Mouse (Mus musculus): ENCODE data around the gene Zfhx3. TPM values are rescaled to one million over a fixed set of nuclear protein-coding genes. Genes with fewer than 3 reads are reported as not detected.

Gene Zfhx3
- polyA plus RNA-seq, 1 experiment from 2014 or later: 15.7 TPM

DNA sequence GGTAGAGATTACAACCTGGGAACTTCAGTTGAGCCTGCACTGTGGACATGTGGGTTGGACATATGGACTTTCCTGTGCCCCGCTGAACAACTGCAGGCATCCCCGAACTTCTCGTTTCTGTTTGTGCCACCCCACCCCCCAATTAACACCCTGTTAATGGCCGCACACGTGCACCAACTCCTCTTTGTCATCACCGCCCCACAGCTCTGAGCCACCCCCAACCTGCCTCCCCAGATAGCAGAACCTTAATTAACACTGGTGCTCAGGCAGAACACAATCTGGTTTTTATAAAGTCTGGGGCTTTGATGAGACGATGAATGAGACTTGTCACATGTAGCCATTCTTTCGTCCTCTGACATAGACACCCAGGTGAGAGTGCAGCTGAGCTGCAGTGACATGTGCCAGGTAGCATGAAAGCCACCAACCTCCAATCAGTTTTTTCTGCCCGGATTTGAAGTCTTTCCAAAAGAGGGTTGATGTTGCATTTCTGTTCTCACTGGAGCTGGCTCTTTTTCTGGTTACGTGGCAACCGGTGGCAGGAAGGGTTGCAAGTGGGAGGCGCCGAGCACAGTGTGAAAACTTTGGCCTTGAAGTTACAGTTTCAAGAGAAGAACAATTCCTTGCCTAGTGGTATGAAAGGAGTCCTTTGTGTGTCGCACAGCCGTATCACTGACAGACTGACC, 476.9 kb downstream of the Zfhx3 start:
- no peak for DNase-seq (ENCODE audit: low spot score)
- no peak overlapping the region for H3K27ac ChIP-seq (ENCODE audit: low read depth)
- H3K9ac ChIP-seq (ENCODE audit: low read length): no peak overlapping the region
- H3K27me3 ChIP-seq (replicated peaks; ENCODE audit: control insufficient read depth, insufficient read depth, low read length): no peaks in the 10 kb centered on the region
- no peak for ATAC-seq (replicated peaks; ENCODE audit: low FRiP score, low TSS enrichment, low read depth)
- WGBS: 73% methylated on average over 15 of the region's 15 CpGs
- no peak overlapping the region for H3K4me2 ChIP-seq (ENCODE audit: low read length)
- H3K4me3 ChIP-seq (ENCODE audit: low read depth, low read length): no peak overlapping the region
- H3K9me3 ChIP-seq (ENCODE audit: control insufficient read depth, low read length): no peaks in the 10 kb centered on the region
- H3K4me1 ChIP-seq (replicated peaks; ENCODE audit: control insufficient read depth, insufficient read depth, low read length): no peaks in the 10 kb centered on the region
- no peaks in the 10 kb centered on the region for H3K36me3 ChIP-seq (ENCODE audit: control insufficient read depth, insufficient read depth, low read length)

DNA sequence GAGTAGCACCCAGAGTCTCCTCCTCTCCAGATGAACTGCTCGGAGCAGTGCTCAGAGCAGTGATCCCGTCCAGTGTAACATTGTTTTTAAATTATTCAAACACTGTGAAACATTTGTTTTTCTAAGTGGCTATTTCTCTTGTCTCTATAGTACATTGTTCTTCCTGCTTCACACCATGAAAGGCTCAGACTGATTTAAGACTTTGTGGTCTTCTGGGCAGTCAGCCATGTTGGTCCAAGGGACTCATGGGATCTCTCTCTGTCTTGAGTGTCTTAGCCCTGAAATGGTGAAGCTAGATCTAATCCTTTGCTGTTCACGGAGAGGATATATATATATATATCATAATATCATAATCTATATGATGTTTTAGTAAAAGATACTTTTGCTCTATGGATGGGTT, 480.1 kb downstream of the Zfhx3 start:
- Histone ChIP-seq H3K4me2 (ENCODE audit: low read length) (no peak overlapping the region), H3K27me3 (replicated peaks; ENCODE audit: control insufficient read depth, insufficient read depth, low read length) (no peaks in the 10 kb centered on the region), H3K36me3 (ENCODE audit: control insufficient read depth, insufficient read depth, low read length) (no peaks in the 10 kb centered on the region), H3K9me3 (ENCODE audit: control insufficient read depth, low read length) (no peaks in the 10 kb centered on the region), H3K9ac (ENCODE audit: low read length) (no peak overlapping the region), H3K27ac (ENCODE audit: low read depth) (no peak overlapping the region), H3K4me1 (replicated peaks; ENCODE audit: control insufficient read depth, insufficient read depth, low read length) (no peaks in the 10 kb centered on the region), H3K4me3 (ENCODE audit: low read depth, low read length) (no peak overlapping the region)
- ATAC-seq (replicated peaks; ENCODE audit: low FRiP score, low TSS enrichment, low read depth) (no peak), DNase-seq (ENCODE audit: low spot score) (no peak)
- 54% methylated on average over 3 of the region's 3 CpGs for WGBS

DNA sequence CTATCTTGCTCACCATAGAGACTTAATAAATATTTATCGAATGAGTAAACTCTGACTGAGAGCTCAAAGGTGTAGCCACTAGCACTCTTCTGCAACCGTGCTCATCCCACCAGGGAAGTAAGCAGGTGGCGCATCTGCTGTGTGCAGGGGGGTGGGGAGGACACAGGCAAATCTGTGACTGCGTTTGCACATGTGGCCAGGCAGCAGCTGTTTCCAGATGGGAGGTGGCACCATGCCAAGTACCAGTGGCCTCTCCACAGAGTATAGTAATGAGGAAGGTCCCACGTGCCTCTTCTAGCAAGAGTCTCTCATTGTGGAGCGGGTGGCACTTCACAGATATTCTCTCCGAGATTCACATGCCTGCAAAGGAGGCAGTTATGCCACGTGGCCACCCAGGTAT, 481.9 kb downstream of the Zfhx3 start:
- WGBS: 50% methylated on average over 8 of the region's 8 CpGs
- no peaks in the 10 kb centered on the region for H3K27me3 ChIP-seq (replicated peaks; ENCODE audit: control insufficient read depth, insufficient read depth, low read length)
- no peak overlapping the region for H3K27ac ChIP-seq (ENCODE audit: low read depth)
- DNase-seq (ENCODE audit: low spot score): peak; percentile 69
- H3K9me3 ChIP-seq (ENCODE audit: control insufficient read depth, low read length): no peaks in the 10 kb centered on the region
- no peak overlapping the region for H3K4me3 ChIP-seq (ENCODE audit: low read depth, low read length)
- H3K36me3 ChIP-seq (ENCODE audit: control insufficient read depth, insufficient read depth, low read length): no peaks in the 10 kb centered on the region
- H3K4me2 ChIP-seq (ENCODE audit: low read length): no peak overlapping the region
- no peaks in the 10 kb centered on the region for H3K4me1 ChIP-seq (replicated peaks; ENCODE audit: control insufficient read depth, insufficient read depth, low read length)
- ATAC-seq (replicated peaks; ENCODE audit: low FRiP score, low TSS enrichment, low read depth): 0 out of 2 replicates have a peak, but pooled peaks have one; percentile 53
- no peak overlapping the region for H3K9ac ChIP-seq (ENCODE audit: low read length)

DNA sequence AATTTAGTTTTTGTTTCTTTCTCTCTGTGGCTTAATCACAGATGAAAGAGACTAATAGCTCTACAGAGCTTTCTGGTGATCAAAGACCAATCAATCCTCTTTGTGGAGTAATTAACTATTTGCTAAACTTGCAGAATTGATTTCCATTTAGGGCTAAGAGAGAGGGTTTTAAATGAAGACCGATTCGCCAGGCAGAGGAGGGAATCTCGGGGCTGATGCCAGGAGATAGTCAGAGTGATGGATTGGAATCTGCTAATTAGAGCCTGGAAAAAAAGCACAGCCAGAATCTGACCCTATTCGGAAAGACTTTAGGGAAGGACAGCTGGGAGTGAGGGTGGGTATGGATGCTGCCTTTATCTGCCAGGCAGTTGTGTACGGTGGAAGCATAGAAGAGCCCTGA, 490.9 kb downstream of the Zfhx3 start:
- WGBS: 50% methylated on average over 5 of the region's 5 CpGs
- H3K4me2 ChIP-seq (ENCODE audit: low read length): no peak overlapping the region
- no peak overlapping the region for H3K9ac ChIP-seq (ENCODE audit: low read length)
- no peaks in the 10 kb centered on the region for H3K27me3 ChIP-seq (replicated peaks; ENCODE audit: control insufficient read depth, insufficient read depth, low read length)
- no peak overlapping the region for H3K4me3 ChIP-seq (ENCODE audit: low read depth, low read length)
- ATAC-seq (replicated peaks; ENCODE audit: low FRiP score, low TSS enrichment, low read depth) (no peak), DNase-seq (ENCODE audit: low spot score) (no peak)
- no peaks in the 10 kb centered on the region for H3K4me1 ChIP-seq (replicated peaks; ENCODE audit: control insufficient read depth, insufficient read depth, low read length)
- H3K27ac ChIP-seq (ENCODE audit: low read depth): no peak overlapping the region
- no peaks in the 10 kb centered on the region for H3K9me3 ChIP-seq (ENCODE audit: control insufficient read depth, low read length)
- H3K36me3 ChIP-seq (ENCODE audit: control insufficient read depth, insufficient read depth, low read length): no peaks in the 10 kb centered on the region

DNA sequence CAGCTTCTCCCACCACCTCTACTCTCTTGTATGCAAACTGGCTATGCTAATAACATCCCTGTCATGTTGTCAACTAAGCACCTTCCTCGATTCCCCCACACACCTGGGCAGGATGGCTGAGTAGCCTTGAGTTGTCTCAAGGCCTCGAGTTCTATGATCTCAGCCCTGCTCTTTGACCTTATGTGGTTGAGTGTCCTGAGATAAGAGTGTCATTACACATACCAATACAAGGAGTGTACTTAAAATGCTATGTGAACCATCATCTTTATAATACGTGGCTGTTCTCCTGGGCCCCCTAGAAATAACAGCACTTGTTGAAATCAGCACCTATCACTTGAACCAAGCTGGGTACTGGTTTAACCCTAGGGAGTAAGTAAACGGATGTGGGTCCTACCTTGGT, 492.1 kb downstream of the Zfhx3 start:
- Histone ChIP-seq H3K9ac (ENCODE audit: low read length) (no peak overlapping the region), H3K9me3 (ENCODE audit: control insufficient read depth, low read length) (no peaks in the 10 kb centered on the region), H3K27ac (ENCODE audit: low read depth) (no peak overlapping the region), H3K4me1 (replicated peaks; ENCODE audit: control insufficient read depth, insufficient read depth, low read length) (no peaks in the 10 kb centered on the region; the same call in 1 of the 2 replicates), H3K4me3 (ENCODE audit: low read depth, low read length) (no peak overlapping the region), H3K36me3 (ENCODE audit: control insufficient read depth, insufficient read depth, low read length) (no peaks in the 10 kb centered on the region), H3K27me3 (replicated peaks; ENCODE audit: control insufficient read depth, insufficient read depth, low read length) (no peaks in the 10 kb centered on the region), H3K4me2 (ENCODE audit: low read length) (no peak overlapping the region)
- DNase-seq (ENCODE audit: low spot score) (no peak), ATAC-seq (replicated peaks; ENCODE audit: low FRiP score, low TSS enrichment, low read depth) (no peak)
- WGBS: 60% methylated on average over 4 of the region's 4 CpGs

DNA sequence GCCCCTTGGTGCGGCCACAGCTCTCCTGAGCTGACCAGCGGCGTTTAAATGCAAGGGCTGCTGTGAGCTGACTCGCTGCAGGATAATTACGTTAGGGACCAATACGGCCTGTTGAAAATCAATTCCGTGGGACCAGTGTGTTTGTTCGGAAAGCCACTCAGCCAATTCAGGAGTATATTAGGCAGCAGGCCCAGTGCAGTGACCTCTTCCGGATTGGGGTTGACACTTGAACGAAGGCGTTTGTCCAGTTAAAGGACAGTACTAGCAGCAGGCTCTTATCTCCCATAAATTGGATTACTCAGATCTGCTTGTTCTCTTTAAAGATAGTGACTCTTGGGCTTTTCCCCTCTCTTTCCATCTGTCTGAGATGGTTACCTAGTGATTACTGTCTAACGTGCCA, 493.9 kb downstream of the Zfhx3 start:
- Histone ChIP-seq H3K4me2 (ENCODE audit: low read length) (no peak overlapping the region), H3K4me3 (ENCODE audit: low read depth, low read length) (no peak overlapping the region), H3K36me3 (ENCODE audit: control insufficient read depth, insufficient read depth, low read length) (no peaks in the 10 kb centered on the region), H3K27me3 (replicated peaks; ENCODE audit: control insufficient read depth, insufficient read depth, low read length) (no peaks in the 10 kb centered on the region), H3K4me1 (replicated peaks; ENCODE audit: control insufficient read depth, insufficient read depth, low read length) (no peaks in the 10 kb centered on the region; the same call in 1 of the 2 replicates), H3K9me3 (ENCODE audit: control insufficient read depth, low read length) (no peaks in the 10 kb centered on the region), H3K9ac (ENCODE audit: low read length) (no peak overlapping the region), H3K27ac (ENCODE audit: low read depth) (no peak overlapping the region)
- no peak for ATAC-seq (replicated peaks; ENCODE audit: low FRiP score, low TSS enrichment, low read depth)
- WGBS: 81% methylated on average over 12 of the region's 12 CpGs
- DNase-seq (ENCODE audit: low spot score): no peak

DNA sequence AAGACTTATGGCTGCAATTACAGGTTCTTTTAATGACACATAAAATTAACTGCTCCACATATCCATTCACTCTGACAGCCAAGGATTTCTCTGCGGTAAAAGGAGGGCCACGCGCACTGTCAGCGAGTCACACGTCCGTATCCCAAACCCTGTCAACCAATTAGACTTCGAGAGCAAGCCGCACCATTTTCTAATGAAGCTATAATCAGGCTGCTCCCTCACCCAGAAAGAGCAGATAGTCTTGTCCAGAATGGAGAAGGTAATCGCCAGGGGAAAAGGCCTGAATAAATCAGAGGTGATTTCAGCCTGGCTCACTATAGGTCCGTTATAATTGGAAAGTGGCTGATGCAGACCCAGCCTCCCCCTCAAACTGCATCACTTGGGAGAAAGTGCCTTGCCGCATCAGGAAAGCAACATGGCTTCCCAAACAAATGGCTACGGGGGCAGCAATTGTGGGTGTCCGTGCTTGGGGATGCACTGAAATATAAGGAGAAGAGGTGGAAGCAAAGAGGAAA, 494.9 kb downstream of the Zfhx3 start:
- no peaks in the 10 kb centered on the region; the same call in 1 of the 2 replicates for H3K4me1 ChIP-seq (replicated peaks; ENCODE audit: control insufficient read depth, insufficient read depth, low read length)
- H3K36me3 ChIP-seq (ENCODE audit: control insufficient read depth, insufficient read depth, low read length): no peaks in the 10 kb centered on the region
- H3K4me2 ChIP-seq (ENCODE audit: low read length): no peak overlapping the region
- no peaks in the 10 kb centered on the region for H3K27me3 ChIP-seq (replicated peaks; ENCODE audit: control insufficient read depth, insufficient read depth, low read length)
- WGBS: 86% methylated on average over 13 of the region's 13 CpGs
- H3K4me3 ChIP-seq (ENCODE audit: low read depth, low read length): no peak overlapping the region
- ATAC-seq (replicated peaks; ENCODE audit: low FRiP score, low TSS enrichment, low read depth) (no peak), DNase-seq (ENCODE audit: low spot score) (no peak)
- no peak overlapping the region for H3K9ac ChIP-seq (ENCODE audit: low read length)
- no peak overlapping the region for H3K27ac ChIP-seq (ENCODE audit: low read depth)
- H3K9me3 ChIP-seq (ENCODE audit: control insufficient read depth, low read length): no peaks in the 10 kb centered on the region

DNA sequence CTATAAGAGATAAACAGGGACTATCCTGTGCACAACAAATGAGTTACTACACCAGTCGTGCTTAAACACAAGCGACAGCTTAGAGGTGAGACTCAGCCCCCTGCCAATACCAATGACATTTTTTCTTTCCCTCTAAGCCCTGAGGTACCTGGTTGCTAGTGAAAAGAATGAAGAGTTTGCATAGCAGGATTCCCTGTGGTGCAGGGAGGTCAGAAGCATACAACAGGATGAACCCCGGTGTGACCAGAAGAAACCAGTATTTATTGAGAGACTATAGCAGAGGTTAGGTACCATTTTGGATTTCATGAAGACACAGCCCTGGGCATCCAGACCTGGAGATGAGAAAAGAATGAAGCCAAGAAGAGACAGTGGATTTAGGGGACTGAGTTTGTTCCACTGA, 498.0 kb downstream of the Zfhx3 start:
- H3K4me3 ChIP-seq (ENCODE audit: low read depth, low read length): no peak overlapping the region
- no peak overlapping the region for H3K9ac ChIP-seq (ENCODE audit: low read length)
- no peak overlapping the region for H3K4me2 ChIP-seq (ENCODE audit: low read length)
- no peak overlapping the region for H3K27ac ChIP-seq (ENCODE audit: low read depth)
- ATAC-seq (replicated peaks; ENCODE audit: low FRiP score, low TSS enrichment, low read depth) (no peak), DNase-seq (ENCODE audit: low spot score) (no peak)
- no peaks in the 10 kb centered on the region; the same call in 1 of the 2 replicates for H3K4me1 ChIP-seq (replicated peaks; ENCODE audit: control insufficient read depth, insufficient read depth, low read length)
- no peaks in the 10 kb centered on the region for H3K9me3 ChIP-seq (ENCODE audit: control insufficient read depth, low read length)
- H3K36me3 ChIP-seq (ENCODE audit: control insufficient read depth, insufficient read depth, low read length): no peaks in the 10 kb centered on the region
- H3K27me3 ChIP-seq (replicated peaks; ENCODE audit: control insufficient read depth, insufficient read depth, low read length): no peaks in the 10 kb centered on the region
- 64% methylated on average over 3 of the region's 3 CpGs for WGBS

DNA sequence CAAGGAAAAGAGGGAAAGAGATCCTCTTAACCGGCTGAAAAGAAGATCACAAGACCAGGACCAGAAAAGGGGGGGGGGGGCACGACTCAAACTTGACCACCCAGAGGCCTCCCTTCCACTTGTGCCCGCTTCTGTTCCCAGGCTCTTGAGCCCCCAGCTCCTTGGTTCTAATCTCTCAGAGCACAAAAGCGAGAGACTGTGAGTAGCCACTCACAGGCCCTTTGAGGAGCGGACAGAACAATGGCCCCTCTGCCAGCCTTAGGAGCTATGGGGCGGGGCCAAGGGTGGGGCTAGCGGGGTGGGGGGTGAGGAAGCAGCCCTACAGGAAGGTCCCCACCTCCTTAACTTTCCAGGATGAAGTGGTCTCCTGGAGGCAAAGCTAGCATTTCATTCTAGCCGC, 508.4 kb downstream of the Zfhx3 start:
- Histone ChIP-seq H3K9ac (ENCODE audit: low read length) (no peak overlapping the region), H3K4me1 (replicated peaks; ENCODE audit: control insufficient read depth, insufficient read depth, low read length) (no peaks in the 10 kb centered on the region), H3K36me3 (ENCODE audit: control insufficient read depth, insufficient read depth, low read length) (no peaks in the 10 kb centered on the region), H3K4me2 (ENCODE audit: low read length) (no peak overlapping the region), H3K27ac (ENCODE audit: low read depth) (no peak overlapping the region), H3K4me3 (ENCODE audit: low read depth, low read length) (no peak overlapping the region), H3K27me3 (replicated peaks; ENCODE audit: control insufficient read depth, insufficient read depth, low read length) (no peaks in the 10 kb centered on the region), H3K9me3 (ENCODE audit: control insufficient read depth, low read length) (no peaks in the 10 kb centered on the region)
- no peak for DNase-seq (ENCODE audit: low spot score)
- no peak for ATAC-seq (replicated peaks; ENCODE audit: low FRiP score, low TSS enrichment, low read depth)
- WGBS: 50% methylated on average over 8 of the region's 8 CpGs
